Mouse (Mus musculus) G1E (cell line): ENCODE measurements around the gene Pcdh8.

Source experiments
- CTCF ChIP-seq: IDR thresholded peaks from 2 replicates; pipeline ENCODE4 v1.5.1; 2012; ENCODE audit warnings: low read depth, low read length, inconsistent platforms, mixed read lengths
- GATA1 ChIP-seq: IDR thresholded peaks from 2 replicates; pipeline ENCODE4 v1.6.1; 2012; ENCODE audit warnings: borderline replicate concordance, low read length, inconsistent platforms, mixed read lengths
- GATA2 ChIP-seq: IDR thresholded peaks from 2 replicates; pipeline ENCODE4 v1.6.1; 2012; ENCODE audit warnings: low read depth, low read length, inconsistent platforms, borderline replicate concordance

GRCm38 (mm10) chr14:79814084-79814483 lies 43.0 kb upstream of the Pcdh8 start:
- no peak for TF ChIP-seq CTCF
- TF ChIP-seq GATA1 = no peak
- TF ChIP-seq GATA2 = no peak
